Mouse (Mus musculus) thymus, adult 2 months (tissue): ENCODE results near the gene Btbd6. TPM values are rescaled to one million over a fixed set of nuclear protein-coding genes. Genes with fewer than 3 reads are reported as not detected.

Source experiments
- DNase-seq: peaks from one replicate; pipeline ENCODE4 v3.0.0; 2021
- H3K27ac ChIP-seq: fragments of 200-500 bp; 2 replicates; pipeline ENCODE4 v1.5.1; 2012; ENCODE audit warnings: low read length, control low read depth; ENCODE audit not compliant: control insufficient read depth, insufficient read depth
- H3K27me3 ChIP-seq: fragments of 200-500 bp; 2 replicates; pipeline ENCODE4 v1.6.1; 2012; ENCODE audit warnings: mild to moderate bottlenecking, low read length, moderate library complexity, mixed read lengths; ENCODE audit not compliant: control insufficient read depth, insufficient read depth
- H3K36me3 ChIP-seq: fragments of 200-500 bp; 2 replicates; pipeline ENCODE4 v1.6.1; 2012; ENCODE audit warnings: mild to moderate bottlenecking, low read length, moderate library complexity; ENCODE audit not compliant: control insufficient read depth, insufficient read depth
- H3K4me1 ChIP-seq: fragments of 200-500 bp; replicated peaks from 2 replicates; pipeline ENCODE4 v1.6.1; 2012; ENCODE audit warnings: low read length; ENCODE audit not compliant: control insufficient read depth, insufficient read depth
- H3K4me3 ChIP-seq: fragments of 200-500 bp; 2 replicates; pipeline ENCODE4 v1.5.1; 2012; ENCODE audit warnings: mild to moderate bottlenecking, low read length, control low read depth, moderate library complexity; ENCODE audit not compliant: control insufficient read depth, insufficient read depth
- CTCF ChIP-seq: fragments of 200-500 bp; IDR thresholded peaks from 2 replicates; pipeline ENCODE4 v1.5.1; 2012; ENCODE audit warnings: mild to moderate bottlenecking, control low read depth, low read length, moderate library complexity, borderline replicate concordance; ENCODE audit not compliant: control insufficient read depth, poor library complexity, insufficient read depth; ENCODE audit errors: extremely low read depth
- POLR2A ChIP-seq: fragments of 200-500 bp; IDR thresholded peaks from 2 replicates; pipeline ENCODE4 v1.6.1; 2012; ENCODE audit warnings: mild to moderate bottlenecking, low read length, control low read depth, moderate library complexity; ENCODE audit not compliant: control insufficient read depth, poor library complexity, insufficient read depth; ENCODE audit errors: extremely low read depth
- WGBS: fragments of 180-500 bp; shearing (Covaris S2); methylation state at CpG from one replicate; pipeline ENCODE4 v1.1.7; 2018; 5-methylcytosine and 5-hydroxymethylcytosine counted together
- polyA plus RNA-seq: library from polyadenylated mRNA; depleted of rRNA; stranded (reverse); fragments of >200 nt; gene quantifications from 2 replicates; pipeline ENCODE4 v1.2.3, GENCODE M21; 2012

The Btbd6 gene
- polyA plus RNA-seq, 1 experiment = 69.7 TPM

DNA sequence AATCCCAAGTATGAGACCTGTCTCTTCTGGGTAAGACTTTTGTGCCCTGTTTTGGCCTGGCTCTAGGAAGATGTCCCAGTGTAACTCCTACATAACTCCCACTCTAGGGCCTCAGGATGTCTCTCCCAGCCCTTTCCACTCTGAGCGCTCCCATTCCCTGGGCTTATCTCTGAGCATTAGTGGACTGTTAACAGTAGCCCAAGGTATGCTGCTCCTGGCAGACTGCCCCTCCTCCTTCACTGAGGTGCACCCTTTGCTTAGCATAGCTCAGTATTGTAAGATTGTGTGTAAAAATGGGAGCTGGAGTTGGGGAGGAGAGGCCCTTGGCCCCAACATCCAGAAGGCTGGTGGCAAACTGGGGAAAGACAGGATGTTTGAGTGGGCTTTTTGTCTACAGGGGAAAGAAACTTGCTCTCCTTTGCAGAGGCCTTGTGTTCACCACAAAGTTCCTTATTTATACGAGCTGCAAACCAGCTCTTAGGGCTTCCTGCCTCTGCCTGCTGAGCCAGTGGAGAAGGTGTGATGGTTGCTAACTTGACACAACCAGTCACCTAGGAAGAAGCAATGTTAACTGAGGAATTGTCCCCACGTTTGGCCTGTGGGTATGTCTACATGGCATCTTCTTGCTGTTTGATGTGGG, 23.2 kb upstream of the Btbd6 start:
- H3K4me1 ChIP-seq = peaks cover 29% of the 10 kb centered on the region
- TF ChIP-seq POLR2A = no peak
- no peak for TF ChIP-seq CTCF
- no peak overlapping the region for H3K27ac ChIP-seq
- H3K36me3 ChIP-seq = no peaks in the 10 kb centered on the region
- H3K27me3 ChIP-seq = no peaks in the 10 kb centered on the region
- DNase-seq = no peak
- WGBS = 34% methylated on average over 3 of the region's 3 CpGs
- no peak overlapping the region for H3K4me3 ChIP-seq

GRCm38 (mm10) chr12:112955800-112956199, 20.5 kb upstream of the Btbd6 start:
- no peak overlapping the region for H3K27ac ChIP-seq
- no peak overlapping the region for H3K4me3 ChIP-seq
- peak; percentile 77 for DNase-seq
- peak; percentile 69; the same call in 1 of the 2 replicates for TF ChIP-seq CTCF
- TF ChIP-seq POLR2A = no peak
- peaks cover 35% of the 10 kb centered on the region for H3K4me1 ChIP-seq
- WGBS = 76% methylated on average over 4 of the region's 4 CpGs
- H3K36me3 ChIP-seq = peaks cover 7% of the 10 kb centered on the region
- H3K27me3 ChIP-seq = no peaks in the 10 kb centered on the region

DNA sequence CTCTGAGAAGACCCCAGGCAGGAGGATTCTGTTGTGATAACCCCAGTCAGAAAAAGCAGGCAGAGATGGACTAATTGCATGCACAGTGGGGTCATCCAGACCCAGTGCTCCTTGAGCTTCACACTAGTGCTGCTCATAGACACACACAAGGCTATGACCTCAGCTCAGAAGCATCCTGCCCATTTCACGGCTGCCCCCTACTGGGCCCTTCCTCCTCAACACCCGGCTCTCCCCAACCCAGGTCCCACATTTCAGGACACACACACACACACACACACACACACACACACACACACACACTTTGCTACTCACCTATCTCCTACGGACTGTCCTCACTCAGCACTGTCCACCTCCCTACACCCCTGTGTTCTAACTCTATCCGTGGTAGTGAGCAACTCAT, 18.0 kb upstream of the Btbd6 start:
- peak; percentile 59 for DNase-seq
- Histone ChIP-seq H3K36me3 (peaks cover 32% of the 10 kb centered on the region), H3K4me3 (no peak overlapping the region), H3K27ac (no peak overlapping the region), H3K27me3 (no peaks in the 10 kb centered on the region), H3K4me1 (peaks cover 23% of the 10 kb centered on the region)
- TF ChIP-seq POLR2A (no peak), CTCF (peak; percentile 56; the same call in 1 of the 2 replicates)
- WGBS = 59% methylated on average over 4 of the region's 4 CpGs

DNA sequence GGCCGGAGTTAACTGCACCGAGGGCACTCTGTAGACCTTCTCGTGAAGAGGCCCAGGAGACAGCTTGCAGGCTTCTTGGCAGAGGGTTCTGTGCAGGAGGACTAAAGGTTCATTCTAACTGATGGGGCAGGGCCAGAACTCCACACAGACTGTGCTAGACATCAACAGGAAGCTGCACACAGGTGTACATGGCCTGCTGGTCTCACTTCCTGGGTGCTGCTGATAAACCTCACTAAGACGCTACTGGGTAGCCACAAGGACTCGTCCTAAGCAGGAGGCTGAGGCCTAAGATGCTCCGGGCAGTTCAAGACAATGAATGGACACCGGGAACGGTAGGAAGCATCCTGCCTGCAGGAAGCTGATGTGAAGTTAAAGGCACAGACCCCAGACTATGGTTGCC, 16.9 kb upstream of the Btbd6 start:
- Histone ChIP-seq H3K27ac (peak overlapping the region; percentile 93), H3K4me1 (peaks cover 21% of the 10 kb centered on the region), H3K4me3 (0 out of 2 replicates have a peak overlapping the region, but pooled peaks have one; percentile 14), H3K36me3 (peaks cover 43% of the 10 kb centered on the region), H3K27me3 (no peaks in the 10 kb centered on the region)
- 53% methylated on average over 8 of the region's 8 CpGs for WGBS
- no peak for TF ChIP-seq POLR2A
- TF ChIP-seq CTCF = no peak
- DNase-seq = peak; percentile 56

GRCm38 (mm10) chr12:112961428-112961827, 14.9 kb upstream of the Btbd6 start:
- peaks cover 19% of the 10 kb centered on the region for H3K4me1 ChIP-seq
- H3K27ac ChIP-seq = no peak overlapping the region
- peaks cover 59% of the 10 kb centered on the region for H3K36me3 ChIP-seq
- DNase-seq = no peak
- no peak for TF ChIP-seq POLR2A
- no peak for TF ChIP-seq CTCF
- 91% methylated on average over 7 of the region's 7 CpGs for WGBS
- H3K4me3 ChIP-seq = no peak overlapping the region
- H3K27me3 ChIP-seq = no peaks in the 10 kb centered on the region

- peaks cover 59% of the 10 kb centered on the region for H3K36me3 ChIP-seq
- 96% methylated on average over 5 of the region's 5 CpGs for WGBS
- peaks cover 17% of the 10 kb centered on the region for H3K4me1 ChIP-seq
- no peak for DNase-seq
- TF ChIP-seq POLR2A = no peak
- no peak for TF ChIP-seq CTCF
- H3K27me3 ChIP-seq = no peaks in the 10 kb centered on the region
- no peak overlapping the region for H3K4me3 ChIP-seq
- no peak overlapping the region for H3K27ac ChIP-seq
Measured at GRCm38 (mm10) chr12:112961872-112962271, 14.4 kb upstream of the Btbd6 start.

GRCm38 (mm10) chr12:112965783-112966182, 10.5 kb upstream of the Btbd6 start:
- H3K4me1 ChIP-seq = no peaks in the 10 kb centered on the region
- H3K27me3 ChIP-seq = no peaks in the 10 kb centered on the region
- DNase-seq = no peak
- WGBS = 96% methylated on average over 13 of the region's 13 CpGs
- peaks cover 82% of the 10 kb centered on the region for H3K36me3 ChIP-seq
- H3K4me3 ChIP-seq = no peak overlapping the region
- no peak overlapping the region for H3K27ac ChIP-seq
- TF ChIP-seq CTCF (no peak), POLR2A (no peak)
